Mouse (Mus musculus) limb, embryonic 14.5 days (tissue): ENCODE data around the gene Tmem174. TPM values are rescaled to one million over a fixed set of nuclear protein-coding genes. Genes with fewer than 3 reads are reported as not detected.

ENCODE experiments used
- ATAC-seq: fragments of 200-750 bp; cut with Nextera tagmentation; 2 replicates; pipeline ENCODE4 v1.8.0; 2017; ENCODE audit warnings: low read depth, moderate number of reproducible peaks, moderate TSS enrichment; ENCODE audit not compliant: low FRiP score
- DNase-seq: peaks from one replicate; pipeline ENCODE4 v3.0.0-alpha.2; 2015; ENCODE audit warnings: low spot score
- H3K27ac ChIP-seq: fragments of 300-500 bp; sonication (generic); replicated peaks from 2 replicates; pipeline ENCODE4 v1.5.1; 2014; ENCODE audit warnings: low read depth, mild to moderate bottlenecking, low read length, moderate library complexity, mixed read lengths
- H3K27me3 ChIP-seq: fragments of 300-500 bp; sonication (generic); 2 replicates; pipeline ENCODE4 v1.6.1; 2014; ENCODE audit warnings: low read length, mixed read lengths; ENCODE audit not compliant: control insufficient read depth, insufficient read depth
- H3K36me3 ChIP-seq: fragments of 300-500 bp; sonication (generic); 2 replicates; pipeline ENCODE4 v1.6.1; 2014; ENCODE audit warnings: mild to moderate bottlenecking, low read length, moderate library complexity, mixed read lengths; ENCODE audit not compliant: control insufficient read depth, insufficient read depth
- H3K4me1 ChIP-seq: fragments of 300-500 bp; sonication (generic); 2 replicates; pipeline ENCODE4 v1.6.1; 2014; ENCODE audit warnings: antibody characterized with exemption, low read length, mixed read lengths; ENCODE audit not compliant: control insufficient read depth, insufficient read depth
- H3K4me2 ChIP-seq: fragments of 300-500 bp; sonication (generic); replicated peaks from 2 replicates; pipeline ENCODE4 v1.6.1; 2014; ENCODE audit warnings: low read depth, mild to moderate bottlenecking, low read length, moderate library complexity; ENCODE audit not compliant: severe bottlenecking
- H3K4me3 ChIP-seq: fragments of 300-500 bp; sonication (generic); replicated peaks from 2 replicates; pipeline ENCODE4 v1.5.1; 2014; ENCODE audit warnings: low read length
- H3K9ac ChIP-seq: fragments of 300-500 bp; sonication (generic); 2 replicates; pipeline ENCODE4 v1.6.1; 2014; ENCODE audit warnings: mild to moderate bottlenecking, low read depth, low read length, moderate library complexity; ENCODE audit not compliant: severe bottlenecking
- H3K9me3 ChIP-seq: fragments of 300-500 bp; sonication (generic); 2 replicates; pipeline ENCODE4 v1.6.1; 2016; ENCODE audit warnings: low read length; ENCODE audit not compliant: control insufficient read depth
- POLR2A ChIP-seq: fragments of 200-500 bp; IDR thresholded peaks from 2 replicates; pipeline ENCODE4 v1.8.0; 2012; ENCODE audit warnings: inconsistent platforms, mild to moderate bottlenecking, moderate library complexity, borderline replicate concordance; ENCODE audit not compliant: insufficient read depth, insufficient read length; ENCODE audit errors: extremely low read depth
- WGBS: fragments of 180-500 bp; shearing (Covaris S2); extraction: QIAGEN DNeasy Blood & Tissue Kit; methylation state at CpG from one replicate; pipeline ENCODE4 v1.1.7; 2014; 5-methylcytosine and 5-hydroxymethylcytosine counted together
- polyA plus RNA-seq, 2 experiments: library from polyadenylated mRNA; depleted of rRNA in 1 of 2; stranded (reverse) in 1 of 2; unstranded in 1 of 2; fragments of >200 nt; fragmentation: Nextera tagmentation in 1 of 2; extraction: Ambion mirVana in 1 of 2; gene quantifications; 2 replicates each; pipeline versions ENCODE4 v1.2.1 to v1.2.3; 2012 to 2014

Gene Tmem174
- polyA plus RNA-seq, 2 experiments, result not detected

DNA sequence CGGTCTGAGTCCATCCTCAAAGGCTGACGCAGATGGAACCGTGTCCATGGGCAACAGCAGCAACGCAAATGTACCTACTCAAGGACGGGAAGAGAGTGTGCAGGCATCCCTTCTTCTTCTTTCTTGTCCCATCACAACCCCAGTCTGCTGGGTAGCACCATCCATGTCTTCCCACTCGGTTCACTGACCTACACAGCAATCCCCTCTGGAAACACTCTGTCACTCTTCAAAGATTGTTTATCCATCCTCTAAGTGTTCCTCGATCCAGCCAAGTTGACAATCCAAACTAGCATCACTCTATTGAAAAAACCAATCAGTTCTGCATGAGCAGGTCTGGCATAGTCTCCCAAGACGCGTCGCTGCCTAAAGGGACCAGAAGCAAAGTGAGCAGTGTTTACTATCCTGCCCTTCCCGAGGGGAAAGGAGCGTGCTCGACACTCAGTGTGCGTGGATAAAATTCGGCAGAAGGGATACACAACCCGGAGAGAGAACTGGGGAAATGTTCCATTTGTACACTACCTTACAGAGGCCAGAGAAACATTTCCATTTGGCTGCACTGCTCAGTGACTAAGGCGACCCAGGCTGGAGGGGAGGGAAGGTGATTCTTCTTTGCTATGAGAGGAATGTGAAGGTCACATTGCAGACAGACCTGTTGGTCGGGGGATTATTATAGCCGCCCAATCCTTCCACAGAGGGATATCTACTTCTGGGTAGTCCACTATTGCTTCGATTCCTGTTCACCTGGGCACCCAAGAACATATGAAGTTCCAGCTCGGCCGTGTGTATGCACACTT is 10.8 kb upstream of the Tmem174 start:
- ATAC-seq (no peak), DNase-seq (no peak)
- H3K9me3 ChIP-seq, result no peaks in the 10 kb centered on the region
- H3K36me3 ChIP-seq, result no peaks in the 10 kb centered on the region
- no peak overlapping the region for H3K27ac ChIP-seq
- H3K4me3 ChIP-seq, result no peak overlapping the region
- H3K4me1 ChIP-seq, result peaks cover 4% of the 10 kb centered on the region; the same call in 1 of the 2 replicates
- no peak for TF ChIP-seq POLR2A
- WGBS, result 90% methylated on average over 22 of the region's 22 CpGs
- H3K27me3 ChIP-seq, result no peaks in the 10 kb centered on the region
- H3K9ac ChIP-seq, result no peak overlapping the region
- no peak overlapping the region for H3K4me2 ChIP-seq

GRCm38 (mm10) chr13:98638507-98639166 is 1.4 kb upstream of the Tmem174 start:
- no peak overlapping the region for H3K4me2 ChIP-seq
- no peak for DNase-seq
- no peak for ATAC-seq
- H3K4me1 ChIP-seq, result no peaks in the 10 kb centered on the region
- H3K27ac ChIP-seq, result no peak overlapping the region
- no peaks in the 10 kb centered on the region for H3K36me3 ChIP-seq
- H3K27me3 ChIP-seq, result no peaks in the 10 kb centered on the region
- WGBS, result 90% methylated on average over 5 of the region's 5 CpGs
- no peak overlapping the region for H3K4me3 ChIP-seq
- TF ChIP-seq POLR2A, result no peak
- 0 out of 2 replicates have a peak, but pooled peaks cover 3% of the 10 kb centered on the region for H3K9me3 ChIP-seq
- no peak overlapping the region for H3K9ac ChIP-seq

GRCm38 (mm10) chr13:98636571-98636970 is 639 bp downstream of the Tmem174 start:
- TF ChIP-seq POLR2A, result no peak
- no peak for ATAC-seq
- Histone ChIP-seq H3K9me3 (0 out of 2 replicates have a peak, but pooled peaks cover 3% of the 10 kb centered on the region), H3K4me1 (0 out of 2 replicates have a peak, but pooled peaks cover 4% of the 10 kb centered on the region), H3K27ac (no peak overlapping the region), H3K9ac (no peak overlapping the region), H3K36me3 (no peaks in the 10 kb centered on the region), H3K4me2 (no peak overlapping the region), H3K4me3 (no peak overlapping the region), H3K27me3 (no peaks in the 10 kb centered on the region)
- 57% methylated on average over 18 of the region's 18 CpGs for WGBS
- DNase-seq, result no peak

DNA sequence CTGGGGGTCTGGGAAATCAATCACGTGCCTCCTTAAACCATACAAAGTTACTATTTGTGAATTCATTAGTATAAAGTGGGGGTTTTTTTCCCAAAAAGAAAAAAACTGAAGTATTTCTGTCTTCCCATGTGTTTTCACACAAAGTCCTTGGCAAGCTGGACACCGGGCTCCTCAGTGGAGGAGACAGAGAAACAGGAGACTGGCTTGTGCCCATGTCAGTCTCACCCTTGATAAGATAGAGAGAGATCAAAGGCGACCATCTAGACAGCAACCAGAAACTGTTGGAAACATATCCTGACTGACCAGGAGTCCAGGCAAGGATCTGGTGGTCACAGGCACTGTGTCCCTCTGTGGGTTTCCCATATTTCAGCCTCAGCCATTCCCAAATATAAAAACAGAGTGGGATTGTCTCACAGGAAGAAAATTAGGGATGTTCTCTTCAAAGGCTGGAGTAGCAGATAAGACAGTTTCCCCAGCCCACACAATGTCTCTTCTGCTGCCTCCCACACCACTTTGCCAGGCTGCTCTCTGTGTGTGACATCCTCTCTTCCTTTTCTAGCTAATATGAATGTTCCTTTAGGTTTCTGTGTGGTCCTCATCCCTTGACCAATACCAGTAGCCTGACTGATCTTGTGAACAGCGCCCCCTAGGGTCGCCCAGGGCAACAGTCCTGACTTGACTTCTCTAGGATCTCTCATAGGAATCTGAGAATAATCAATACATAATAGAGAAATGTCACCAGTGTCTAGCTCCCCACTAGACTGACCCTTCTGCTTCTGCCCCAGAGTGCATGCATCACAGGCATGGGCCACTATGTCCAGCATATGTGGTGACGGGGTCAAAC is 3.3 kb downstream of the Tmem174 start:
- H3K4me2 ChIP-seq, result no peak overlapping the region
- H3K27ac ChIP-seq, result no peak overlapping the region
- ATAC-seq, result no peak
- peaks cover 4% of the 10 kb centered on the region; the same call in 1 of the 2 replicates for H3K4me1 ChIP-seq
- no peak for TF ChIP-seq POLR2A
- no peak for DNase-seq
- no peaks in the 10 kb centered on the region for H3K9me3 ChIP-seq
- no peak overlapping the region for H3K4me3 ChIP-seq
- WGBS, result 49% methylated on average over 6 of the region's 6 CpGs
- no peak overlapping the region for H3K9ac ChIP-seq
- H3K27me3 ChIP-seq, result no peaks in the 10 kb centered on the region
- H3K36me3 ChIP-seq, result no peaks in the 10 kb centered on the region
